Mouse (Mus musculus): ENCODE results near the gene Pirb. TPM values are rescaled to one million over a fixed set of nuclear protein-coding genes. Genes with fewer than 3 reads are reported as not detected.

Pirb gene
- total RNA-seq, 2 experiments from 2014 or later, result 0.09 to 0.15 TPM

Other genes starting within 250 kb of the Pirb start
- gene Tarm1, start 217.8 kb downstream of the Pirb start, total RNA-seq (2021), result not detected
- gene Oscar, start 104.2 kb downstream of the Pirb start, total RNA-seq (2021), result 1 to 10 TPM; 1.2 to 1.8 TPM
- gene Ndufa3, start 103.0 kb downstream of the Pirb start, total RNA-seq (2021), result 100 to 1,000 TPM; 546 to 598 TPM
- gene Tfpt, start 90.5 kb downstream of the Pirb start, total RNA-seq (2021), result 10 to 100 TPM; 37.0 to 43.8 TPM
- gene Prpf31, start 90.4 kb downstream of the Pirb start, total RNA-seq (2021), result 10 to 100 TPM; 50.9 to 51.1 TPM
- 10 to 100 TPM; 49.7 to 55.9 TPM for gene Cnot3, start 75.1 kb downstream of the Pirb start, total RNA-seq (2021)
- gene Leng1, start 54.6 kb downstream of the Pirb start, total RNA-seq (2021), result 1 to 10 TPM; 4.0 to 4.9 TPM
- 1 to 10 TPM; 4.3 to 4.6 TPM for gene Tmc4, start 42.8 kb downstream of the Pirb start, total RNA-seq (2021)
- gene Tsen34, start 27.5 kb downstream of the Pirb start, total RNA-seq (2021), result 10 to 100 TPM; 61.2 to 74.1 TPM
- 100 to 1,000 TPM; 165 to 167 TPM for gene Mboat7, start 26.9 kb downstream of the Pirb start, total RNA-seq (2021)
- 100 to 1,000 TPM; 367 to 392 TPM for gene Rps9, start 16.4 kb downstream of the Pirb start, total RNA-seq (2021)
- gene Gm15448, start 105.3 kb upstream of the Pirb start, total RNA-seq (2021), result not detected
- not detected for gene Pira2, start 124.7 kb upstream of the Pirb start, total RNA-seq (2021)
- not detected for gene Gm14548, start 177.7 kb upstream of the Pirb start, total RNA-seq (2021)
- not detected for gene Lilra6, start 195.1 kb upstream of the Pirb start, total RNA-seq (2021)

Measured in left cerebral cortex, postnatal 14 days (tissue).